Mouse (Mus musculus) myocyte (in vitro differentiated cells): Measurements from ENCODE around the gene Pak4.

Experiments
- CEBPB ChIP-seq: IDR thresholded peaks from 2 replicates; pipeline ENCODE4 v1.6.1; 2011; ENCODE audit warnings: mild to moderate bottlenecking, moderate library complexity; ENCODE audit not compliant: poor library complexity, insufficient read depth, severe bottlenecking
- E2F4 ChIP-seq: IDR thresholded peaks from one replicate; pipeline ENCODE4 v1.6.1; 2011; ENCODE audit warnings: mild to moderate bottlenecking, control low read depth, moderate library complexity; ENCODE audit not compliant: insufficient read depth
- MAX ChIP-seq: IDR thresholded peaks from one replicate; pipeline ENCODE4 v1.6.1; 2011; ENCODE audit warnings: low read depth, mild to moderate bottlenecking, control low read depth
- MYOG ChIP-seq, 3 experiments: IDR thresholded peaks; one replicate each; pipeline ENCODE4 v1.6.1; 2011; ENCODE audit warnings: control low read depth in 2 of 3, low read depth in 2 of 3, mild to moderate bottlenecking in 2 of 3; ENCODE audit not compliant: insufficient read length in 2 of 3, control insufficient read depth in 1 of 3, insufficient read depth in 1 of 3
- POLR2A ChIP-seq: IDR thresholded peaks from one replicate; pipeline ENCODE4 v1.6.1; 2011; ENCODE audit warnings: low read depth, mild to moderate bottlenecking, control low read depth, moderate library complexity; ENCODE audit not compliant: insufficient read length
- POLR2AphosphoS2 ChIP-seq: IDR thresholded peaks from one replicate; pipeline ENCODE4 v1.6.1; 2011; ENCODE audit warnings: low read depth, control low read depth; ENCODE audit not compliant: insufficient read length
- REST ChIP-seq: IDR thresholded peaks from one replicate; pipeline ENCODE4 v1.6.1; 2011; ENCODE audit warnings: mild to moderate bottlenecking, control low read depth, moderate library complexity; ENCODE audit not compliant: insufficient read depth, insufficient read length
- SRF ChIP-seq: IDR thresholded peaks from one replicate; pipeline ENCODE4 v1.6.1; 2011; ENCODE audit warnings: low read depth; ENCODE audit not compliant: control insufficient read depth, insufficient read length
- TCF12 ChIP-seq: IDR thresholded peaks from one replicate; pipeline ENCODE4 v1.6.1; 2011; ENCODE audit warnings: mild to moderate bottlenecking, control low read depth; ENCODE audit not compliant: poor library complexity, insufficient read depth, severe bottlenecking
- TCF3 ChIP-seq: IDR thresholded peaks from one replicate; pipeline ENCODE4 v1.6.1; 2011; ENCODE audit warnings: low read depth, control low read depth; ENCODE audit not compliant: insufficient read length
- USF1 ChIP-seq: IDR thresholded peaks from one replicate; pipeline ENCODE4 v1.6.1; 2011; ENCODE audit warnings: low read depth, mild to moderate bottlenecking, control low read depth, moderate library complexity

DNA sequence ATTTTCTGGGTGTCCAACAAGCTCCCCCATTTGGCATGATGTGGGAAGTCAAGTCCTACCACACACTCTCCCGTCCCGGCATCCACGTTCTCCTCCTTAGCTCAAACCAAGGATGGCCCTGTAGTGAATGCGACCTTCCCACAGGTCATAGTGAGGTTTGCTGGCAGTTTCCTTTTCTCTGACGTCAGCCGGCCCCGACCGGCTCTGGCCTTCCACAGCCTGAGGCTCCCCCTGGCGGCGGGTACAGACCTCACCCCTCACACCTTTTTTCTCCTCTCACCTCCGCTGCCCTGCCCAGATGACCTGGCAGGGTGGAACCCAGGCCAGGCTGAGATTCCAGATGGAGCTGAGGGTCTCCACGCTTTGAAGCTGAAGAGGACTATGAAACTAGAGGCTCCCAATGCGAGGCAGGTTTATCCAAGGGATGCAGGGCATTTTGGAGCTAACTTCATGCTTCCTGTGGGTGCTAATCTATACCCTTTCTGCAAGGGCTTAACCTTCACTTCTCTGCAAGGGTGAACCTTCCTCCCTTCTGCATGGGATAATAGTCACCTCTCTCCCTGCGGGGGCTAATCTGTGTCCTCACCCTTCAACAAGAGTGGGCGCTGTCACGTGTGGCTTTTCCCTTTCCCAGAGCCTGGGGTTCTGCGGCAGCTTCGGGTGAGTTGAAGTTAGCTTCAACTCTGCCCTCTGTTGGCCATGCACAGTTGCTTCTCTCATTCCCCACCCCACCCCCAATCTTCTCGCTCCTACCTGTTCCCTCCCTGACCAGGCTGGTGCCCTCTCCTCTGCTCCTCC, 69.9 kb downstream of the Pak4 start:
- TF ChIP-seq POLR2A = no peak
- TF ChIP-seq MYOG (IDR thresholded peaks at IDR 0.05; ENCODE audit: control insufficient read depth in 1 of 3, insufficient read depth in 1 of 3, insufficient read length in 2 of 3, low read depth in 2 of 3) = no peak
- no peak for TF ChIP-seq MAX
- TF ChIP-seq SRF = no peak
- no peak for TF ChIP-seq REST
- no peak for TF ChIP-seq POLR2AphosphoS2
- TF ChIP-seq TCF12 = no peak
- TF ChIP-seq USF1 = no peak
- no peak for TF ChIP-seq E2F4
- TF ChIP-seq TCF3 = no peak
- no peak for TF ChIP-seq CEBPB
